Mouse (Mus musculus) kidney, embryonic 16.5 days (tissue): ENCODE measurements around the gene H3f3b. TPM values are rescaled to one million over a fixed set of nuclear protein-coding genes. Genes with fewer than 3 reads are reported as not detected.
A peak's percentile ranks its signal among the peaks of the same experiment; 100 is the strongest.

Experiments
- ATAC-seq: fragments of 200-750 bp; cut with Nextera tagmentation; 2 replicates; pipeline ENCODE4 v1.8.0; 2017; ENCODE audit warnings: moderate TSS enrichment; ENCODE audit not compliant: low FRiP score, low TSS enrichment
- H3K27ac ChIP-seq: fragments of 300-500 bp; sonication (generic); 2 replicates; pipeline ENCODE4 v1.5.1; 2014; ENCODE audit warnings: low read length
- H3K27me3 ChIP-seq: fragments of 300-500 bp; sonication (generic); 2 replicates; pipeline ENCODE4 v1.6.1; 2014; ENCODE audit warnings: low read length, control low read depth, mixed read lengths; ENCODE audit not compliant: insufficient read depth
- H3K36me3 ChIP-seq: fragments of 300-500 bp; sonication (generic); 2 replicates; pipeline ENCODE4 v1.6.1; 2014; ENCODE audit warnings: low read length, control low read depth, mixed read lengths; ENCODE audit not compliant: insufficient read depth
- H3K4me1 ChIP-seq: fragments of 300-500 bp; sonication (generic); 2 replicates; pipeline ENCODE4 v1.6.1; 2014; ENCODE audit warnings: low read length, control low read depth, mixed read lengths; ENCODE audit not compliant: insufficient read depth
- H3K4me2 ChIP-seq: fragments of 300-500 bp; sonication (generic); replicated peaks from 2 replicates; pipeline ENCODE4 v1.6.1; 2014; ENCODE audit warnings: low read depth, low read length
- H3K4me3 ChIP-seq: fragments of 300-500 bp; sonication (generic); 2 replicates; pipeline ENCODE4 v1.5.1; 2014; ENCODE audit warnings: mild to moderate bottlenecking, low read length
- H3K9ac ChIP-seq: fragments of 300-500 bp; sonication (generic); replicated peaks from 2 replicates; pipeline ENCODE4 v1.6.1; 2014; ENCODE audit warnings: low read length
- H3K9me3 ChIP-seq: fragments of 300-500 bp; sonication (generic); 2 replicates; pipeline ENCODE4 v1.6.1; 2016; ENCODE audit warnings: low read length, control low read depth
- WGBS: fragments of 180-500 bp; shearing (Covaris S2); extraction: QIAGEN DNeasy Blood & Tissue Kit; methylation state at CpG from one replicate; pipeline ENCODE4 v1.1.7; 2014; 5-methylcytosine and 5-hydroxymethylcytosine counted together
- polyA plus RNA-seq: library from polyadenylated mRNA; unstranded; fragments of >200 nt; fragmentation: Nextera tagmentation; extraction: Ambion mirVana; gene quantifications from 2 replicates; pipeline ENCODE4 v1.2.1, GENCODE M21; 2015

H3f3b gene
- polyA plus RNA-seq, 1 experiment from 2014 or later = 1,676 TPM

- peak overlapping the region; percentile 72 for H3K4me2 ChIP-seq
- peak overlapping the region; percentile 70 for H3K27ac ChIP-seq
- WGBS = 3% methylated on average over 54 of the region's 54 CpGs
- peak overlapping the region; percentile 75 for H3K9ac ChIP-seq
- H3K36me3 ChIP-seq = peaks cover 25% of the 10 kb centered on the region
- H3K4me3 ChIP-seq = peak overlapping the region; percentile 41
- no peaks in the 10 kb centered on the region for H3K27me3 ChIP-seq
- H3K9me3 ChIP-seq = no peaks in the 10 kb centered on the region
- peaks cover 21% of the 10 kb centered on the region for H3K4me1 ChIP-seq
- ATAC-seq = peak; percentile 75
Measured at GRCm38 (mm10) chr11:116004840-116005700, 22.7 kb downstream of the H3f3b start.

- H3K27me3 ChIP-seq = no peaks in the 10 kb centered on the region
- H3K9me3 ChIP-seq = no peaks in the 10 kb centered on the region
- H3K36me3 ChIP-seq = peaks cover 21% of the 10 kb centered on the region
- ATAC-seq = no peak
- H3K27ac ChIP-seq = peak overlapping the region; percentile 70
- peak overlapping the region; percentile 41 for H3K4me3 ChIP-seq
- H3K4me1 ChIP-seq = peaks cover 21% of the 10 kb centered on the region
- H3K9ac ChIP-seq = peak overlapping the region; percentile 75
- H3K4me2 ChIP-seq = peak overlapping the region; percentile 72
- 32% methylated on average over 8 of the region's 8 CpGs for WGBS
Measured at GRCm38 (mm10) chr11:116004186-116004823, 23.5 kb downstream of the H3f3b start.

- Histone ChIP-seq H3K36me3 (peaks cover 8% of the 10 kb centered on the region), H3K4me1 (peaks cover 21% of the 10 kb centered on the region), H3K4me3 (no peak overlapping the region), H3K9ac (no peak overlapping the region), H3K4me2 (no peak overlapping the region), H3K27ac (no peak overlapping the region), H3K27me3 (no peaks in the 10 kb centered on the region; the same call in 1 of the 2 replicates), H3K9me3 (no peaks in the 10 kb centered on the region)
- 91% methylated on average over 3 of the region's 3 CpGs for WGBS
- no peak for ATAC-seq
Measured at GRCm38 (mm10) chr11:116002894-116003293, 24.9 kb downstream of the H3f3b start.

GRCm38 (mm10) chr11:116001725-116002124 lies 26.0 kb downstream of the H3f3b start:
- Histone ChIP-seq H3K4me2 (no peak overlapping the region), H3K4me3 (no peak overlapping the region), H3K4me1 (peaks cover 21% of the 10 kb centered on the region), H3K9me3 (no peaks in the 10 kb centered on the region), H3K36me3 (no peaks in the 10 kb centered on the region), H3K9ac (no peak overlapping the region), H3K27me3 (no peaks in the 10 kb centered on the region; the same call in 1 of the 2 replicates), H3K27ac (no peak overlapping the region)
- no peak for ATAC-seq
- WGBS = 66% methylated on average over 6 of the region's 6 CpGs

- 40% methylated on average over 10 of the region's 10 CpGs for WGBS
- no peak overlapping the region for H3K4me3 ChIP-seq
- H3K4me2 ChIP-seq = no peak overlapping the region
- H3K9me3 ChIP-seq = no peaks in the 10 kb centered on the region
- H3K4me1 ChIP-seq = peaks cover 13% of the 10 kb centered on the region
- H3K27ac ChIP-seq = no peak overlapping the region
- ATAC-seq = 0 out of 2 replicates have a peak, but pooled peaks have one; percentile 32
- no peak overlapping the region for H3K9ac ChIP-seq
- no peaks in the 10 kb centered on the region; the same call in 1 of the 2 replicates for H3K27me3 ChIP-seq
- H3K36me3 ChIP-seq = no peaks in the 10 kb centered on the region
Measured at GRCm38 (mm10) chr11:116000607-116001006, 27.2 kb downstream of the H3f3b start.

- Histone ChIP-seq H3K4me2 (no peak overlapping the region), H3K36me3 (no peaks in the 10 kb centered on the region), H3K4me3 (no peak overlapping the region), H3K9me3 (no peaks in the 10 kb centered on the region), H3K4me1 (peaks cover 5% of the 10 kb centered on the region; the same call in 1 of the 2 replicates), H3K27me3 (no peaks in the 10 kb centered on the region; the same call in 1 of the 2 replicates), H3K27ac (no peak overlapping the region), H3K9ac (no peak overlapping the region)
- 11% methylated on average over 14 of the region's 14 CpGs for whole genome bisulfite sequencing
- ATAC-seq = no peak
Measured at GRCm38 (mm10) chr11:115999538-116000143, 28.1 kb downstream of the H3f3b start.

- no peak for ATAC-seq
- WGBS = 63% methylated on average over 7 of the region's 7 CpGs
- no peaks in the 10 kb centered on the region for H3K9me3 ChIP-seq
Measured at GRCm38 (mm10) chr11:115999027-115999426, 28.7 kb downstream of the H3f3b start.

GRCm38 (mm10) chr11:115997662-115998061 lies 30.1 kb downstream of the H3f3b start:
- Histone ChIP-seq H3K4me3 (no peak overlapping the region), H3K4me1 (no peaks in the 10 kb centered on the region), H3K4me2 (no peak overlapping the region), H3K9ac (no peak overlapping the region), H3K9me3 (no peaks in the 10 kb centered on the region), H3K27ac (no peak overlapping the region), H3K36me3 (no peaks in the 10 kb centered on the region), H3K27me3 (no peaks in the 10 kb centered on the region; the same call in 1 of the 2 replicates)
- 70% methylated on average over 5 of the region's 5 CpGs for WGBS
- no peak for ATAC-seq

More at GRCm38 (mm10) chr11:115999027-115999426, 28.7 kb downstream of the H3f3b start:
- H3K36me3 ChIP-seq = no peaks in the 10 kb centered on the region
- H3K27me3 ChIP-seq = no peaks in the 10 kb centered on the region; the same call in 1 of the 2 replicates
- H3K4me2 ChIP-seq = no peak overlapping the region
- no peaks in the 10 kb centered on the region for H3K4me1 ChIP-seq
- no peak overlapping the region for H3K27ac ChIP-seq
- H3K9ac ChIP-seq = no peak overlapping the region
- H3K4me3 ChIP-seq = no peak overlapping the region

- no peak overlapping the region for H3K4me3 ChIP-seq
- ATAC-seq = no peak
Measured at GRCm38 (mm10) chr11:115997047-115997446, 30.7 kb downstream of the H3f3b start.

More at GRCm38 (mm10) chr11:115997047-115997446, 30.7 kb downstream of the H3f3b start:
- no peaks in the 10 kb centered on the region for H3K9me3 ChIP-seq
- 78% methylated on average over 4 of the region's 4 CpGs for WGBS
- H3K4me2 ChIP-seq = no peak overlapping the region
- no peaks in the 10 kb centered on the region for H3K4me1 ChIP-seq
- H3K27ac ChIP-seq = no peak overlapping the region
- no peaks in the 10 kb centered on the region for H3K36me3 ChIP-seq
- H3K9ac ChIP-seq = no peak overlapping the region
- no peaks in the 10 kb centered on the region; the same call in 1 of the 2 replicates for H3K27me3 ChIP-seq
